Mouse (Mus musculus): ENCODE measurements around the gene Rnase11.

The Rnase11 gene

GRCm38 (mm10) chr14:51050063-51050462 lies at the start of gene Rnase11:
Gene Rnase11, minus strand, starts transcription at chr14:51050163.
- DNase-seq (ENCODE audit: extremely low spot score): no peak

GRCm38 (mm10) chr14:51098921-51099320 lies 49.0 kb upstream of the Rnase11 start:
- no peak for DNase-seq (ENCODE audit: extremely low spot score)

GRCm38 (mm10) chr14:51098300-51098699 lies 48.3 kb upstream of the Rnase11 start:
- DNase-seq (ENCODE audit: extremely low spot score): peak; percentile 61

GRCm38 (mm10) chr14:51095736-51096524 lies 46.0 kb upstream of the Rnase11 start:
- no peak for DNase-seq (ENCODE audit: extremely low spot score)

GRCm38 (mm10) chr14:51094921-51095320 lies 45.0 kb upstream of the Rnase11 start:
- no peak for DNase-seq (ENCODE audit: extremely low spot score)

- no peak for DNase-seq (ENCODE audit: extremely low spot score)
These were observed 44.3 kb upstream of the Rnase11 start for GRCm38 (mm10) chr14:51094096-51094875.

- DNase-seq (ENCODE audit: extremely low spot score): no peak
These were observed 43.5 kb upstream of the Rnase11 start for GRCm38 (mm10) chr14:51093496-51093895.

- DNase-seq (ENCODE audit: extremely low spot score): no peak
These were observed 42.2 kb upstream of the Rnase11 start for GRCm38 (mm10) chr14:51092073-51092620.

GRCm38 (mm10) chr14:51090921-51091900 lies 41.2 kb upstream of the Rnase11 start, which contains the start of the genes Rnase4 and Ang:
Gene Rnase4, plus strand, starts transcription at chr14:51091077.
Gene Ang, plus strand, starts transcription at chr14:51091150.
- DNase-seq (ENCODE audit: extremely low spot score): no peak

- DNase-seq (ENCODE audit: extremely low spot score): peak; percentile 95
These were observed 40.3 kb upstream of the Rnase11 start for GRCm38 (mm10) chr14:51090077-51090781.

- DNase-seq (ENCODE audit: extremely low spot score): no peak
These were observed 39.7 kb upstream of the Rnase11 start for GRCm38 (mm10) chr14:51089674-51090076.

GRCm38 (mm10) chr14:51088970-51089673 lies 39.2 kb upstream of the Rnase11 start:
- DNase-seq (ENCODE audit: extremely low spot score): peak; percentile 99

- peak; percentile 90 for DNase-seq (ENCODE audit: extremely low spot score)
These were observed 38.4 kb upstream of the Rnase11 start for GRCm38 (mm10) chr14:51088166-51088969.

GRCm38 (mm10) chr14:51087762-51088161 lies 37.8 kb upstream of the Rnase11 start:
- DNase-seq (ENCODE audit: extremely low spot score): no peak

GRCm38 (mm10) chr14:51085911-51086310 lies 35.9 kb upstream of the Rnase11 start:
- DNase-seq (ENCODE audit: extremely low spot score): no peak

GRCm38 (mm10) chr14:51085086-51085485 lies 35.1 kb upstream of the Rnase11 start:
- DNase-seq (ENCODE audit: extremely low spot score): no peak

GRCm38 (mm10) chr14:51083805-51084204 lies 33.8 kb upstream of the Rnase11 start:
- DNase-seq (ENCODE audit: extremely low spot score): no peak

- peak; percentile 85 for DNase-seq (ENCODE audit: extremely low spot score)
These were observed 32.9 kb upstream of the Rnase11 start for GRCm38 (mm10) chr14:51082599-51083581.
